In genomic region chr8:116320014-116320680, GRCm38 (mm10) we compare ENCODE assay signal across 18 mouse cellular contexts.
"Had no signal": no experiment of that assay in that cellular context is flagged by ENCODE, and none has a peak within 500 bp of the region (broad histone marks: within the 10 kb centered on the region; RNA-seq: fewer than 3 reads in every experiment).

No protein-coding gene starts in this region.

- H3K27me3 ChIP-seq: neural tube, embryonic 13.5 days had no signal

- ATAC-seq: midbrain, embryonic 16.5 days had no signal

- H3K36me3 ChIP-seq: midbrain, embryonic 10.5 days; midbrain, embryonic 12.5 days; neural tube, embryonic 13.5 days; neural tube, embryonic 15.5 days had no signal

- H3K4me3 ChIP-seq: midbrain, embryonic 10.5 days; midbrain, embryonic 12.5 days; myocyte; neural tube, embryonic 13.5 days; neural tube, embryonic 15.5 days had no signal

- H3K9me3 ChIP-seq: midbrain, embryonic 10.5 days; midbrain, embryonic 12.5 days; neural tube, embryonic 13.5 days; neural tube, embryonic 15.5 days had no signal

- H3K27ac ChIP-seq: midbrain, embryonic 10.5 days; midbrain, embryonic 12.5 days; neural tube, embryonic 13.5 days; neural tube, embryonic 15.5 days had no signal

- H3K4me2 ChIP-seq: lung, embryonic 14.5 days; midbrain, embryonic 12.5 days; neural tube, embryonic 13.5 days; neural tube, embryonic 15.5 days had no signal

- H3K9ac ChIP-seq: lung, embryonic 14.5 days; midbrain, embryonic 12.5 days; neural tube, embryonic 13.5 days; neural tube, embryonic 15.5 days had no signal

- DNase-seq: lung, adult 18-20 months; lung, embryonic 14.5 days; lung, postnatal 10 days; lung, postnatal 4 days; midbrain, embryonic 14.5 days; right cerebral cortex, adult 18-20 months; right cerebral cortex, postnatal 25 days; right cerebral cortex, postnatal 4 days; spleen, adult 18-20 months; thymus, adult 18-20 months; thymus, postnatal 14 days; thymus, postnatal 36 days had no signal
